ENCODE assay signal across 10 mouse cellular contexts in the genomic region with DNA sequence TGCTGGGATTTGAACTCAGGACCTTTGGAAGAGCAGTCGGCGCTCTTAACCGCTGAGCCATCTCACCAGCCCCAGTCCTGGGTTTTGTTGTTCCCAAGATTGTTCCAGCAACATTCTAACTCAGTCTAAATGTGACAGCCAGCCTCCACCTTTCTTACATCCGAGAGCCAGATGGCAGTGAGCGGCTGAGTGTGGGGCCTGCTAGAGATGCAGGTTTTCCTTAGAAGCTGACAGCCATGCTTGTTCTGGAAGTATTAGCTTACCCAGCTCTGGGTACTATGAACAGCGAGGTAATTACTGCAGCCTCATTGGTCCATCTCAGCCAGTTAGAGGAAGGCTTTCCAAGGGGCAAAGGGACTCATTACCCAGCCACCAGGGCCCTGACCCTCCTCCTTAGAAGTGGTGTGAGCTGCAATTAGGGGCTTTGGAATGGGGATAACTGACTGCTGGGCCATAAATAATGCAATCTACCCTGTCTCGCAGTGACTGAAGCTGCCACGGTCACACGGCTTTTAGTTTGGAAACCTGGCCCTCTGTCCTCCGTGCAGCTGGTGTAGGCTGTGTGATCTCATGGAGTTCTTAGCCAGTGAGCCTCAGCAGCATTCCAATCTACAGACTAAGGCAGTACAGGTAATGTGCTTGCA. TPM values are rescaled to one million over a fixed set of nuclear protein-coding genes. Genes with fewer than 3 reads are reported as not detected.
DNase-seq lines count a peak whose midpoint lies in the region; ATAC-seq lines count a peak whose summit lies in the region.
"Had no signal": no experiment of that assay in that cellular context is flagged by ENCODE, and none has a peak within 500 bp of the region (broad histone marks: within the 10 kb centered on the region; RNA-seq: fewer than 3 reads in every experiment).

No protein-coding gene starts in this region.

- peaks cover 25% of the 10 kb centered on the region for H3K4me1 ChIP-seq in neural tube, embryonic 11.5 days (ENCODE audit: control insufficient read depth, insufficient read depth, low read length)
- peaks cover 15% of the 10 kb centered on the region for H3K4me1 ChIP-seq in limb, embryonic 11.5 days (ENCODE audit: control insufficient read depth, insufficient read depth, low read length)

- no peaks in the 10 kb centered on the region for H3K36me3 ChIP-seq in neural tube, embryonic 11.5 days (ENCODE audit: control insufficient read depth, insufficient read depth, low read length)
- no peaks in the 10 kb centered on the region for H3K36me3 ChIP-seq in limb, embryonic 11.5 days (ENCODE audit: control insufficient read depth, insufficient read depth, low read length)

- no peak for DNase-seq in frontal cortex, postnatal 10 days (ENCODE audit: low spot score in 2 of 2)
- DNase-seq in neural tube, embryonic 11.5 days (ENCODE audit: low spot score): peak; percentile 47
- no peak for DNase-seq in neural tube, embryonic 10.5 days (ENCODE audit: extremely low spot score, low spot score)
- DNase-seq in limb, embryonic 11.5 days (ENCODE audit: low spot score): peak; percentile 67
- peak; percentile 57 to 69 for DNase-seq in right cerebral cortex, postnatal 10 days (ENCODE audit: low spot score in 2 of 2)
- DNase-seq in adipocyte (ENCODE audit: low spot score) (no peak), liver (no peak)
- DNase-seq: kidney, adult 11 months had no signal

- ATAC-seq in frontal cortex, adult (ENCODE audit: low TSS enrichment): peak; percentile 82
- peak; percentile 46; the same call in 1 of the 2 replicates for ATAC-seq in neural tube, embryonic 11.5 days (ENCODE audit: insufficient read depth, low FRiP score, low TSS enrichment)
- ATAC-seq in limb, embryonic 11.5 days (ENCODE audit: insufficient number of reproducible peaks, low FRiP score, low TSS enrichment, low read depth): peak; percentile 84

- H3K27ac ChIP-seq in neural tube, embryonic 11.5 days (ENCODE audit: low read depth, low read length): 0 out of 2 replicates have a peak overlapping the region, but pooled peaks have one; percentile 7
- no peak overlapping the region; the same call in 1 of the 2 replicates for H3K27ac ChIP-seq in limb, embryonic 11.5 days (replicated peaks; ENCODE audit: low read depth, low read length)

- H3K4me3 ChIP-seq in neural tube, embryonic 11.5 days (ENCODE audit: low read depth, low read length): no peak overlapping the region
- H3K4me3 ChIP-seq in limb, embryonic 11.5 days (ENCODE audit: low read depth, low read length): no peak overlapping the region

- H3K4me2 ChIP-seq in neural tube, embryonic 11.5 days (ENCODE audit: low read depth): no peak overlapping the region
- H3K4me2 ChIP-seq in limb, embryonic 11.5 days (ENCODE audit: low read depth, severe bottlenecking): no peak overlapping the region

- 45% methylated on average over 10 of the region's 10 CpGs for WGBS in neural tube, embryonic 11.5 days
- WGBS in limb, embryonic 11.5 days: 31% methylated on average over 10 of the region's 10 CpGs

- H3K27me3 ChIP-seq in neural tube, embryonic 11.5 days (ENCODE audit: control insufficient read depth, insufficient read depth, low read length): no peaks in the 10 kb centered on the region
- H3K27me3 ChIP-seq in limb, embryonic 11.5 days (ENCODE audit: control insufficient read depth, insufficient read depth, low read length): no peaks in the 10 kb centered on the region
- H3K27me3 ChIP-seq: megakaryocyte, embryonic 14.5 days had no signal

- no peak overlapping the region for H3K9ac ChIP-seq in neural tube, embryonic 11.5 days (ENCODE audit: low read length)
- H3K9ac ChIP-seq in limb, embryonic 11.5 days (ENCODE audit: low read length): no peak overlapping the region

- H3K9me3 ChIP-seq in neural tube, embryonic 11.5 days (ENCODE audit: control insufficient read depth, low read length): no peaks in the 10 kb centered on the region
- no peaks in the 10 kb centered on the region for H3K9me3 ChIP-seq in limb, embryonic 11.5 days (ENCODE audit: control insufficient read depth, low read length)
- H3K9me3 ChIP-seq: megakaryocyte, embryonic 14.5 days had no signal

RNA-seq across cellular contexts. Expression of a gene that starts 22.1 kb away (rescaled TPM):
- 26.4 and 29.8 TPM in 2 replicates for polyA plus RNA-seq in neural tube, embryonic 11.5 days (2014; fragmentation: Nextera tagmentation; extraction: Ambion mirVana)
- polyA plus RNA-seq in limb, embryonic 11.5 days (2014; fragmentation: Nextera tagmentation; extraction: Ambion mirVana): 9.3 and 11.7 TPM in 2 replicates

RNA-seq across cellular contexts. Expression of a gene that starts 42.4 kb away (rescaled TPM):
- 133 and 153 TPM in 2 replicates for polyA plus RNA-seq in neural tube, embryonic 11.5 days (2014; fragmentation: Nextera tagmentation; extraction: Ambion mirVana)
- polyA plus RNA-seq in limb, embryonic 11.5 days (2014; fragmentation: Nextera tagmentation; extraction: Ambion mirVana): 147 and 159 TPM in 2 replicates

Comparison
In these comparisons a context has a peak if more than half of its experiments do, and no peak if none do; other contexts are left out.
1. DNase-seq: peak in neural tube, embryonic 11.5 days (single experiment), limb, embryonic 11.5 days (single experiment) and right cerebral cortex, postnatal 10 days (2 of 2); none in frontal cortex, postnatal 10 days (0 of 2), neural tube, embryonic 10.5 days (single experiment), adipocyte (single experiment) and liver (single experiment).
2. Peak in every context shown above with its lines, with median percentiles within 50 percentile points of each other: ATAC-seq.